Mouse (Mus musculus): ENCODE results near the gene Dstn. TPM values are rescaled to one million over a fixed set of nuclear protein-coding genes. Genes with fewer than 3 reads are reported as not detected.

Gene Dstn
- polyA plus RNA-seq, 1 experiment from 2014 or later, result 426 TPM

DNA sequence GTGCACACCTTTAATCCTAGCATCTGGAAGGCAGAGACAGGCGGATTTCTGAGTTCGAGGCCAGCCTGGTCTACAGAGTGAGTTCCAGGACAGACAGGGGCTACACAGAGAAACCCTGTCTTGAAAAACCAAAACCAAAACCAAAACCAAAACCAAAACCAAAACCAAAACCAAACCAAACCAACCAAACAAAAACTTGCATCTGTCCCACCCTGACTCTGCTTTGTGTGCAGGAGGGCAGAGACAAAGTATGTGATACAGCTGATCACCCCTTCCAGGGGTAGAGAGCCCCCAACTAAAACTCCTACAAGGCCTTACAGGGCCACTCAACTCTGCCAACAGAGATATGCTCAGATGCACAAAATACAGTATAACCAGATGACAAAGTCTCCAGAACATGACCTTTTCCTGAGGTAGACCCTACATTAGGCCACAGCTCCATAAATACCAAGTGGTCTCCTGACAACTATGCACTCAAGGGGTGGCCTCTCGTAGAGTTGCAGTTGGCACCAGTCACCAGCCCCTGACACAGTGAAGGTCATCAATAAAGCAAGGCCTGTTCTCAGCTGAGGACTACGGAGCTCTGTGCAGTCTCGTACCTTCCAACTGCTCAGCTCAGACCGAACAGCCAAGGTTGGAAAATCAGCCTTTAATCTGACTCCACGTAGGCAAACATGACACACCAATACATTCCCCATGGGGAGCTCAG, 77.0 kb downstream of the Dstn start:
- no peaks in the 10 kb centered on the region for H3K27me3 ChIP-seq
- H3K9me3 ChIP-seq, result no peaks in the 10 kb centered on the region
- H3K27ac ChIP-seq (replicated peaks), result no peak overlapping the region
- no peak overlapping the region for H3K9ac ChIP-seq (replicated peaks)
- 90% methylated on average over 7 of the region's 7 CpGs for WGBS
- no peak overlapping the region for H3K4me2 ChIP-seq (replicated peaks)
- H3K4me1 ChIP-seq, result no peaks in the 10 kb centered on the region
- H3K4me3 ChIP-seq, result no peak overlapping the region
- H3K36me3 ChIP-seq, result no peaks in the 10 kb centered on the region
- no peak for ATAC-seq (replicated peaks)

Other genes with a start within 250 kb of the Dstn start
- 0.74 and 0.99 TPM in 2 replicates for gene Bfsp1, start 52.1 kb upstream of the Dstn start, polyA plus RNA-seq (2015; fragmentation: Nextera tagmentation; extraction: Ambion mirVana)
- 18.1 and 18.5 TPM in 2 replicates for gene Rrbp1, start 95.9 kb downstream of the Dstn start, polyA plus RNA-seq (2015; fragmentation: Nextera tagmentation; extraction: Ambion mirVana)
- not detected in 2 replicates for gene Banf2, start 117.7 kb downstream of the Dstn start, polyA plus RNA-seq (2015; fragmentation: Nextera tagmentation; extraction: Ambion mirVana)